Mouse (Mus musculus): ENCODE data around the gene 2310011J03Rik.
"Not testable (repeated sequence)": the region's sequence is repeated elsewhere in the genome, so short reads cannot be mapped to it uniquely, and the experiment has no call there.

Gene 2310011J03Rik

GRCm38 (mm10) chr10:80320340-80320760 is at the start of gene 2310011J03Rik:
Gene 2310011J03Rik, minus strand, starts transcription at chr10:80320537.
- DNase-seq (ENCODE audit: low spot score), result peak; percentile 78

- no peak for DNase-seq (ENCODE audit: low spot score)
Measured at GRCm38 (mm10) chr10:80368392-80368791, 48.1 kb upstream of the 2310011J03Rik start.

GRCm38 (mm10) chr10:80367954-80368353 is 47.6 kb upstream of the 2310011J03Rik start:
- DNase-seq (ENCODE audit: low spot score), result no peak

- DNase-seq (ENCODE audit: low spot score), result no peak
Measured at GRCm38 (mm10) chr10:80365736-80366135, 45.4 kb upstream of the 2310011J03Rik start.

- no peak for DNase-seq (ENCODE audit: low spot score)
Measured at GRCm38 (mm10) chr10:80363734-80364133, 43.4 kb upstream of the 2310011J03Rik start.

GRCm38 (mm10) chr10:80357994-80358639 is 37.8 kb upstream of the 2310011J03Rik start:
- no peak for DNase-seq (ENCODE audit: low spot score)

DNA sequence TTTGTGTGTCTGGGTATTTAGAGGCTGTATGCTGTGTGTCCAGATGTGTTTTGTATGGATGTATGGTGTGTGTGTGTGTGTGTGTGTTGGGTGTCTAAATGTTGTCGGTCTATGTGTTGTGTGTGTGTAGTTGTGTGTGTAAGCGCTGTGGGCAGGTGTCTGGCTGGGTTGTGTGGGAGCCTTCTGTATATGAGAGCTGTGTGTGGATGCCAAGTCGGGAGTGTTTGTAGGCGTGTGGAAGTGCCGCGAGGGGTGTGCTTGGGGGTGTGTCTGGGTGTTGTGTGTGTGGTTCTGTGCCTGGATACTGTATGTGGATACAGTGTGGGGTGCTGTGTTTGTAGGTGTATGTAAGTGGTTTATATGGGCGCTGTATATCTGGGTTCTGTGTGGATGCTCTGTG is 37.0 kb upstream of the 2310011J03Rik start:
- DNase-seq (ENCODE audit: low spot score), result no peak

GRCm38 (mm10) chr10:80356737-80357136 is 36.4 kb upstream of the 2310011J03Rik start:
- DNase-seq (ENCODE audit: low spot score), result no peak

DNA sequence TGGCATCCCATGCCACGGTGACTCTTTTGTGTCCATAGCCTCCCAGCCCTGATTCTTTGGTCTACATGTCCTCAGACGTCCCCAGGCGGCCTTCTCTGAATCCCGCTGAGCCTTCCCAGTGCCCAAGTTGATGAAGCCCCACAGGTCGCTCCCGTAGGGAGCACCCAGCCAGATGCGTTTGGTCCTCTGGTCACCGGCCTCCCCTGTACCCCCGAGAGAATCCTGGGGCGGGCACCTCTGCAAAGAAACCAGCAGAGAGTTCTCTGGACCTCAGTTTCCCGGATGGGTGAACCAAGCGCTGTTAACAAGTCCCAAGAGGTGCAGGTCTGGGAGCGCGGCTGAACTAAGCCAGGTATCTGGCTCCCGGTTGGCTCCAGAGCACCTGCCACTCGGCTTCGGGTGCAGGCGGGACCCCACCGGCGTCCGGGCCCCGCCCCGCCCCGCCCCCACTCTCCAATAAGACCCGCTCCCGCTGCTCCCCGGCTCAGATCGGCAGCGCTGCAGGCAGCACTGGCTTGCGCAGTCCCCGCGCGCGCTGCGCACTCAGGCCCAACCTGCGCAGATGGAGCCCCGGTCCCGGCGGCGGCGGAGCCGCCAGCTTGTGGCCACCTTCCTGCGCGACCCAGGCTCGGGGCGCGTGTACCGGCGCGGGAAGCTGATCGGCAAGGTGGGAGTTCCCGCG is 35.8 kb upstream of the 2310011J03Rik start, which contains the start of gene Plk5:
TSS of gene Plk5 (plus strand) at position 459 of the 682 bp plus-strand sequence.
- DNase-seq (ENCODE audit: low spot score), result no peak

DNA sequence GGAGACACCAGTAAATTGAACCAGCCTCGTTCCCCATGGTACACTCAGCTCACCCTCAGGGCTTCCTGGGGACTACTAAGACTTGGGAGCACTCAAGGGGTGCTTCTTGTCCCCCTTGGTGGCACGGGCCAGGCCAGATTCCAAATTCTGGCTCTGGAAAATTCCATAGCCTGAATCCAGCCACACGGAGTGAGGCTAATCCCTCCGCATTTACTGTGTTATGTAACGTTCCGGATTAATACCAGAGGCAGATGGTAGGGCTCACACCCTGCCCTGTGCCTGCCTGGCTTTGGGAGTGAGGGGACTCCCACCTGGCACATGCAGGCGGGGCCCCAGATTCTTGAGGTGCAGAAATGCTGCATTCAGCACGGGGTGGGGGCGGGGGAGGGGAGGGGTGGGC is 35.1 kb upstream of the 2310011J03Rik start:
- DNase-seq (ENCODE audit: low spot score), result no peak

- DNase-seq (ENCODE audit: low spot score), result no peak
Measured at GRCm38 (mm10) chr10:80352727-80353126, 32.4 kb upstream of the 2310011J03Rik start.

GRCm38 (mm10) chr10:80351896-80352295 is 31.6 kb upstream of the 2310011J03Rik start:
- no peak for DNase-seq (ENCODE audit: low spot score)

- DNase-seq (ENCODE audit: low spot score), result peak; percentile 82
Measured at GRCm38 (mm10) chr10:80350292-80350691, 30.0 kb upstream of the 2310011J03Rik start.

DNA sequence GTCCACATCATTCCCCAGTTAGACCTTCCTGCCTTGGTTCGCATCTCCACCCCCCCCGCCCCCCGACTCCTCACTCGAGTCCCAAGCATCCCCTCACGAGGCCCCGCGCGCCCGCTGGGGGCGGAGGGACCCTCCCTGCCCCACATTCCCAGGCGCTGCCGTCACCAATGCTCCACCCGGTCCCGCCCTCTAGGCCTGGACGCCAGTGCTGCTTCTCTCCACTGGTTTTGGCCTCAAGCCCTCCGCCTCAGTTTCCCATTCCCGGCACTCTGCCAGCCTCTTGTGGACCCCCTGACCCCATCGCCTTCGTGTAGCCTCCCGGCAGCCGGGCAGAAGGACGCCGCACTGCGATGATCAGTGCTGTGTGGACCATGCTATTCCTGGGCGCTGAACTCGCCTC is 28.6 kb upstream of the 2310011J03Rik start:
- no peak for DNase-seq (ENCODE audit: low spot score)

DNA sequence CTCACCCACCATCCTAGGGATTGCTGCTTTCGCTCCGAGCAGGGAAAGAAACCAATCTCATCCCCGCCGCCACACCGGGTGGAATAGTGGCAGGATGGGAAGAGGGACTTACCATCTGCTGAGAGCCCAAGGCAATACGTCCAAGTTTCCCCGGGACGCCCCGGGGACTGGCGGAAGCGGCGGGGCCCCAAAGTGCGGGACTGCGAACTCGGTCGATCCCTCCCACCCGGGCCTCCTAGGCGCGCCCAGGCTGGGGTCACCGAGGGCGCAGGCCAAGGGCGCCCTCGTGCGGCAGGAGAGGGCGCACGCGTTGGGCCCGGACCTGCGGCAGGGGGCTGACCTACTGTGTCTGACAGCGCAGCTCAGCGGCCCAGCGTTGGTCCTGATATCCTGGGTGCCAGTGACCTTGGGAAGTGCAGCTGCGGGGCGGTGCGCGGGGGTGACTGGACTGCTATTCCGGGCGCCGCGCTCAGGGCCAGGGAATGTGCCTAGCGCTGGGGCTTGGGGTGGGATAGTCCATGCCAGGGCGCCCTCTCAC is 28.0 kb upstream of the 2310011J03Rik start, which contains the start of gene Adamtsl5:
TSS of gene Adamtsl5 (minus strand) at position 169 of the 538 bp plus-strand sequence.
- DNase-seq (ENCODE audit: low spot score), result no peak

- no peak for DNase-seq (ENCODE audit: low spot score)
Measured at GRCm38 (mm10) chr10:80347514-80347967, 27.2 kb upstream of the 2310011J03Rik start.

DNA sequence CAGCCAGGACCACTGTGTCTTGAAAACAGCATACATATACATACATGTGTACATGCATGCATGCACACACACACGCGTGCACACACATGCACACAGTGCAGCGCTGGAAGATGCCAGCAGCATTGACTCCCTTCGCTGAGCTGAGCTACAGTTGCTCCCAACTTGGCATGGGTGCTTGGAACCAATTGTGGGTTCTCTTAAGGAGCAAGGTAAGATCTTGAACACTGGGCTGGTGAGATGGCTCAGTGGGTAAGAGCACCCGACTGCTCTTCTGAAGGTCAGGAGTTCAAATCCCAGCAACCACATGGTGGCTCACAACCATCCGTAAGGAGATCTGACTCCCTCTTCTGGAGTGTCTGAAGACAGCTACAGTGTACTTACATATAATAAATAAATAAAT is 25.6 kb upstream of the 2310011J03Rik start:
- not testable (repeated sequence) for DNase-seq (ENCODE audit: low spot score)

GRCm38 (mm10) chr10:80345122-80345521 is 24.8 kb upstream of the 2310011J03Rik start:
- DNase-seq (ENCODE audit: low spot score), result no peak

GRCm38 (mm10) chr10:80344131-80344661 is 23.9 kb upstream of the 2310011J03Rik start:
- DNase-seq (ENCODE audit: low spot score), result no peak

DNA sequence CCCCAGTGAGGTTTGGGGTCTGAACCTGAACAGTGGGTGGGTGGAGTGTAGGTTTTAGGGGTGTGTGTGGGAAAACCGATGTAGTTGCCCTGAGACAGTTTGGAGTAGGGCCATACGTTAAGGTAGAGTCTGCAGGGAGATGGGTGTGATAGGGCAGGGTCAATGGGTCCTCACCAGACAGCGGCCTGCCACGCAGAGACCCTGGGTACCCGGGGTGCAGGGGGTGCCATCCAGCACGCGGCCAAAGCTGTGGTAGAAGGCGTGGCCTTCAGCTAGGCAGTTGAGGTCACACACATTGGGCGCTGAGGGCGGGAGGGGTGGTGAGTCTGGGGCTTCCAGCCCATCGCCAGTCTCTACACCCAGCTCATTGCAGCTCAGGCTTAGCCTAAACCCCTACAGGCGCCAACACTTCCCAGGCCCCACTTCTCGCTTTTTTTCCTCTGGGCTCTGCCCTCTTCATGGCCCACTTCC is 23.1 kb upstream of the 2310011J03Rik start:
- DNase-seq (ENCODE audit: low spot score), result no peak

DNA sequence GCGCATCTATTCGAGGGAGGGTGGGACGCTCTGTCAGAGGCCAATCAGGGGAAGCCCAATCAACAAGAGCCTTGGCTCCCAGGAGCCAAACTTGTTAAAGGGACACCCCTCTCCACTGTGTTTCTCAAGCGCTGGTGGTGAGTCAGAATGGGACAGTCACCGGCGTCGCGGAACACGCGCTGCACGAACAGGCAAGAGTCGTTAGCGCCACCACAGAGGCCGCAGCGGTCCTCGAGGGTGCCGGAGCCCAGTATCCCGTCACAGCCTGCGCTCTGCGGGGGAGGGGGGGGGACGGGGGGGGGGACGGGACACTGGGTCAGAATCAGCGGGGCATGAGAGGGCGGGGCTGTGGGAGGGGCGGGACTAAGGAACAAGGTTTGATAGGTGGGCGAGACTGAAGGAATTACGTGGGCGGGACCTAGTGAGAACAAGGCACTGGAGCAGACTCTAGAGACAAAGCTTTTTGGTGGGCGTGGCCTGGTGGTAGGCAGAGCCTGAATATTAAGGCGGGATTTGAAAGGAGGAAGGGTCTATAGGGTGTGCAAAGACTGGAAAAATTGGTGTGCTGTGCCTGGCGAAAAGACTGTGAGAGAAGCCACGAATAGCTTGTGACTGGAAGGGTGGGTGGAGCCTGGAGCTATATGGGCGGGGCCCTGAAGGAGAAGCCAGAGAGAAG is 22.6 kb upstream of the 2310011J03Rik start:
- DNase-seq (ENCODE audit: low spot score), result no peak

DNA sequence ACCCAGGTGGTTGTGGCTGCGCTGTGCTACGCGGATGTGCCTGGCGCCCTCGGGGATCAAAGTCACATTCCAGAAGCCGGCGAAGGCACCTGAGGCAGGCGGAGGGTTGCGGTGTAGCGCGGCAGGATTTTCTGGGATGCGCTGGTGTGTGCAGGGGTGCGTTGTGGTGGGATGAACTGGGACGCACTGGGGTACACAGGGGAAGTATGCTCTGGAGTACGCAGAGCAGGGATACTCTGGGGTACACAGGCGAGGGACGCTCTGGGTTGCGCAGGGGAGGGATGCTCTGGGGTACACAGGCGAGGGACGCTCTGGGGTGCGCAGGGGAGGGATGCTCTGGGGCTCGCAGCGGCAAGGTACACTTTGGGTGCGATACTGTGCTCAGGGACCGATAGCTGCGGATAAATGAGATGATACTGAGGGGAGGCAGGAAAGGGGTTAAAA is 22.0 kb upstream of the 2310011J03Rik start:
- DNase-seq (ENCODE audit: low spot score), result no peak
